Mouse (Mus musculus) lung, adult 2 months (tissue): ENCODE data around the gene Tmem174.

Experiments
- CTCF ChIP-seq: fragments of 200-500 bp; IDR thresholded peaks from 2 replicates; pipeline ENCODE4 v1.5.1; 2011; ENCODE audit warnings: mild to moderate bottlenecking, low read length, control low read depth; ENCODE audit not compliant: insufficient read depth
- POLR2A ChIP-seq: fragments of 200-500 bp; IDR thresholded peaks from 2 replicates; pipeline ENCODE4 v1.6.1; 2011; ENCODE audit warnings: low read depth, mild to moderate bottlenecking, control low read depth, low read length, borderline replicate concordance; ENCODE audit errors: extremely low read depth

DNA sequence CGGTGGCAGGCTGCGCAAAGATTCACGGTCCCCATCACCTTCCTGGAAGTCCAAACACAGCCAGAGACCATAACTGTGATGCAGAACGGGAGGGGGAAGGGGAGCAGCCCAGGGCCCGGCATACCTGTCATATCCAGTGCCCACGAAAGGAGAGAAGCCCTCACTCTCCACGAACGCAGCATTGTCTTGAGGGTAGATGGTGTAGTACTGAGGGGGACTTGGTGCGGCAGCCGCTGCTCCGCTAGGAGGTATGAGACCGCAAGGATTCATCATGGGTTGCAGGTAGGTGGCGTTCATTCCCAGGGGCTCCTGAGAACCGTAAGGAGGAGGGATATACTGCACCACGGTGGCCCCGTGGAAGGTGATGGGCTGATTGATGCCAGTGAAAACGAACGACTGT lies 639 bp downstream of the Tmem174 start:
- TF ChIP-seq CTCF (no peak), POLR2A (no peak)
